Mouse (Mus musculus) limb, embryonic 13.5 days (tissue): ENCODE measurements around the gene Cltc. TPM values are rescaled to one million over a fixed set of nuclear protein-coding genes. Genes with fewer than 3 reads are reported as not detected.
"Not testable (repeated sequence)": the region's sequence is repeated elsewhere in the genome, so short reads cannot be mapped to it uniquely, and the experiment has no call there.

ENCODE experiments used
- ATAC-seq: fragments of 200-750 bp; cut with Nextera tagmentation; 2 replicates; pipeline ENCODE4 v1.8.0; 2017; ENCODE audit warnings: low read depth, moderate number of reproducible peaks, moderate TSS enrichment; ENCODE audit not compliant: low FRiP score
- H3K27ac ChIP-seq: fragments of 300-500 bp; sonication (generic); 2 replicates; pipeline ENCODE4 v1.5.1; 2015; ENCODE audit warnings: inconsistent platforms, mild to moderate bottlenecking, moderate library complexity
- H3K27me3 ChIP-seq: fragments of 300-500 bp; sonication (generic); 2 replicates; pipeline ENCODE4 v1.6.1; 2015; ENCODE audit warnings: mild to moderate bottlenecking, inconsistent platforms
- H3K36me3 ChIP-seq: fragments of 300-500 bp; sonication (generic); 2 replicates; pipeline ENCODE4 v1.6.1; 2015; ENCODE audit warnings: inconsistent platforms, mild to moderate bottlenecking, moderate library complexity
- H3K4me1 ChIP-seq: fragments of 300-500 bp; sonication (generic); 2 replicates; pipeline ENCODE4 v1.6.1; 2015; ENCODE audit warnings: inconsistent platforms
- H3K4me2 ChIP-seq: fragments of 300-500 bp; sonication (generic); replicated peaks from 2 replicates; pipeline ENCODE4 v1.6.1; 2015; ENCODE audit warnings: inconsistent platforms, mild to moderate bottlenecking, moderate library complexity
- H3K4me3 ChIP-seq: fragments of 300-500 bp; sonication (generic); 2 replicates; pipeline ENCODE4 v1.5.1; 2015; ENCODE audit warnings: moderate library complexity, mild to moderate bottlenecking, inconsistent platforms
- H3K9ac ChIP-seq: fragments of 300-500 bp; sonication (generic); 2 replicates; pipeline ENCODE4 v1.6.1; 2015; ENCODE audit warnings: mild to moderate bottlenecking, inconsistent platforms
- H3K9me3 ChIP-seq: fragments of 300-500 bp; sonication (generic); 2 replicates; pipeline ENCODE4 v1.6.1; 2016; ENCODE audit warnings: inconsistent platforms
- WGBS: fragments of 180-500 bp; shearing (Covaris S2); methylation state at CpG from one replicate; pipeline ENCODE4 v1.1.7; 2015; 5-methylcytosine and 5-hydroxymethylcytosine counted together
- polyA plus RNA-seq: library from polyadenylated mRNA; unstranded; fragments of >200 nt; fragmentation: Nextera tagmentation; extraction: Ambion mirVana; gene quantifications from 2 replicates; pipeline ENCODE4 v1.2.1, GENCODE M21; 2015

The Cltc gene
- polyA plus RNA-seq, 1 experiment from 2014 or later, result 132 TPM

DNA sequence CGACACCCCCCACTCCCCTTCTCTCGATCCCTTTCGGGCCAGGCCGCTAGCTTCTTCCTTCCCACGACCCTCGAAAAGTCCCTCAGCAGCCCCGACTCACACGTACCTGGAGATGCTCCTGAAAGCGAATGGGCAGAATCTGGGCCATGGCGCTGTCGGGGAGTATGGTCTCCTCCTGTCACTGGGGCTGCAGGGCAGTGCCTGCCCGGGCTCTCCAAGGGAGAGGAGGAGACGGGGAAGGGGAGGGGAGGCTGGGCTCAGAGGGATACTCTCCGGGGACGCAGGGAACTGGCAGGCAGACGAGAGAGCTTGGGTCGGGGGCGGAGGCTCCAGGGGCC lies 254 bp downstream of the Cltc start:
- Histone ChIP-seq H3K4me2 (peak overlapping the region; percentile 96), H3K4me3 (peak overlapping the region; percentile 96), H3K36me3 (peaks cover 5% of the 10 kb centered on the region), H3K9me3 (no peaks in the 10 kb centered on the region), H3K27me3 (no peaks in the 10 kb centered on the region), H3K27ac (peak overlapping the region; percentile 96), H3K4me1 (peaks cover 18% of the 10 kb centered on the region), H3K9ac (peak overlapping the region; percentile 95)
- under 1% methylated on average over 18 of the region's 18 CpGs for WGBS
- no peak for ATAC-seq

- no peaks in the 10 kb centered on the region for H3K27me3 ChIP-seq
- H3K9ac ChIP-seq, result peak overlapping the region; percentile 95
- H3K36me3 ChIP-seq, result peaks cover 5% of the 10 kb centered on the region
- peaks cover 18% of the 10 kb centered on the region for H3K4me1 ChIP-seq
- ATAC-seq, result no peak
- peak overlapping the region; percentile 96 for H3K4me3 ChIP-seq
- 2% methylated on average over 31 of the region's 31 CpGs for WGBS
- peak overlapping the region; percentile 96 for H3K4me2 ChIP-seq
- H3K27ac ChIP-seq, result peak overlapping the region; percentile 96
- H3K9me3 ChIP-seq, result no peaks in the 10 kb centered on the region
These were observed 916 bp downstream of the Cltc start for GRCm38 (mm10) chr11:86756156-86757141.

- no peaks in the 10 kb centered on the region for H3K27me3 ChIP-seq
These were observed 5.0 kb downstream of the Cltc start for GRCm38 (mm10) chr11:86752404-86752803.

DNA sequence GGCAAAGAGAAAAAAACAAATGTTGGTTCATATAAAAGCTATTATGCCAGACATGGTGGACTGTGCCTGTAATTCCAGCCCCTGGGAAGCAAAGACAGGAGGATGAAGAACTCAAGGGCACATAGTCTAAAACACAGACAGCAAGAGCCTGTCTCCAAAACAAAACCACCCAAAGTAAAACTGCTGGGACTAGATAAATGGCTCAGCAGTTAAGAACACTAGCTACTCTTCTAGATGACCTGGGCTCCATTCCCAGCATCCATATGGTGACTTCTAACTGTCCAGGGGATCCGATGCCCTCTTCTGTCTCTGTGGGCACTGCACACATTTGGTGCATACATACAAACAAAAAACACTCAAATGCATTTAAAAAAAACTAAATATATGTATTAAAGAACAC lies 6.4 kb downstream of the Cltc start:
- peaks cover 5% of the 10 kb centered on the region for H3K36me3 ChIP-seq

More at GRCm38 (mm10) chr11:86752404-86752803, 5.0 kb downstream of the Cltc start:
- H3K9ac ChIP-seq, result no peak overlapping the region
- H3K27ac ChIP-seq, result no peak overlapping the region
- H3K4me2 ChIP-seq, result no peak overlapping the region
- no peak overlapping the region for H3K4me3 ChIP-seq
- peaks cover 16% of the 10 kb centered on the region for H3K4me1 ChIP-seq
- no peak for ATAC-seq
- H3K9me3 ChIP-seq, result no peaks in the 10 kb centered on the region
- peaks cover 5% of the 10 kb centered on the region for H3K36me3 ChIP-seq

DNA sequence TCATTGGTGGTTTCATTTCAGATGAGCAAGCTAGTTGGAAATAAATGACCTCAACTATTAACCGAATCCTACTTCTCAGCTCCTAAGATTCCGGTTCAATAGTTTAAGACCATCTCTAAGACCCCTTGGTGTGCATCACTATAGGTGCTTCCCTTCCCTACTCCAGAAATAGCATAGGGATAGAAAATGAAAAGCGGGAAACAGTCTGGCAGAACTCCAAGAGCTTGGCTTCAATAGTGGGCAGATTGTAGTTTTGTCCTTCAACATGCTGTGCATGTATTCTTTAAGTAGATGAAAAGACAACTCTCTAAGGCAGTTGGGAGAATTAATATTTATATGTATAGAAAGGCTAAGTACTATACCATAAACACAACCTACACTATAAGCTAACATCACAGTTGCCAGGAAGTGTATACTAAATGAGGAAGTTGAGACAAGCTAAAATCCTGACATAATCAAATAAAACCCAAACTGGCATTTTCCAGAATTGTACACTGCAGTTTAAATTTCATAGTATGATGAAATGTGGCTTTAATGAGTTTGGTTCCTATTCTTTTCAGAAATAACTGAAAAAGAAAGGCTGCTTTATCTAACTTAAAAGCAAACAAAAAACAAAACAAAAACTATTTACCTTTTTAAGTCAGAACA lies 7.5 kb downstream of the Cltc start:
- Histone ChIP-seq H3K36me3 (peaks cover 5% of the 10 kb centered on the region), H3K4me2 (no peak overlapping the region), H3K9ac (no peak overlapping the region), H3K4me1 (peaks cover 12% of the 10 kb centered on the region), H3K9me3 (no peaks in the 10 kb centered on the region), H3K27me3 (no peaks in the 10 kb centered on the region), H3K4me3 (no peak overlapping the region), H3K27ac (no peak overlapping the region)
- ATAC-seq, result no peak
- WGBS, result 86% methylated on average over 3 of the region's 3 CpGs

More for the DNA sequence above, 6.4 kb downstream of the Cltc start:
- Histone ChIP-seq H3K4me1 (peaks cover 14% of the 10 kb centered on the region), H3K27ac (no peak overlapping the region), H3K27me3 (no peaks in the 10 kb centered on the region), H3K9me3 (no peaks in the 10 kb centered on the region), H3K9ac (no peak overlapping the region), H3K4me2 (no peak overlapping the region), H3K4me3 (no peak overlapping the region)
- WGBS, result 97% methylated on average over 1 of the region's 1 CpGs
- no peak for ATAC-seq

DNA sequence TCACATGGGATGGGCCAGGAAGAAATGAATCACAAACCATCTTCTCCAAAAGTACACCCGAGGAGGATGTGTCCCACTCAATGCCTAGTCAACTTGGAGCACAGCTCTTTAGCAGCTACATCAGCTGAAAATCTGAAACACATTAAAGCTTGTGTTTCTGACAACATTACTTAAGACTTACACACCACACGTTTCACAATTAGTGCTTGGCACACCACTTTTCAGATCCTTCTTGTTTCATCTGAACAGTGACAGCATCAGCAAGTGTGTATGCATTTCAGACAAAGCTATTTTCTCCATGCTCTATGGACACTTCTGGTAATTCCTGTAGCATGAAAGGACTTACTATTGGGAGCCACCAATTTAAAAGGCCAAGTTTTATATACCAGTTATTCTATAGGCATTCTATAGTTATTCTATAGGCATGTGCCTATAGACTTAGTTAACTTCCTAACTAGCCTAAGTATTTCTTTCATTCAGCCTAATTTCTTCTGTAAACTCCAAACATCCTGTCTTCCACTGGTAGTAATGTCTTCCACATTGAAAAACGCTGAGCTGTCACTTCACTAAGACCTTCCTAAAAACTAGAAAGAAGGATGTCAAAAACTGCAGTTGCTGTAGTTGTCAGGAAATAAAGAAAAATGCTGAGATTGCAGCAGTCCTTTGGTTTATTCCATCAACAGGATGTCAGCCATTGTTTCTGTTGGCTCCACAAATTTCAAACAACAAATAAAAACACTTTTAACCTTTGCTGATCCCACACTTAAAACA lies 11.5 kb downstream of the Cltc start:
- 79% methylated on average over 3 of the region's 3 CpGs for WGBS
- Histone ChIP-seq H3K4me3 (no peak overlapping the region), H3K9me3 (no peaks in the 10 kb centered on the region), H3K27me3 (no peaks in the 10 kb centered on the region), H3K9ac (no peak overlapping the region), H3K36me3 (no peaks in the 10 kb centered on the region), H3K4me2 (no peak overlapping the region), H3K27ac (no peak overlapping the region), H3K4me1 (peaks cover 13% of the 10 kb centered on the region)
- no peak for ATAC-seq

- Histone ChIP-seq H3K9ac (no peak overlapping the region), H3K27ac (no peak overlapping the region), H3K36me3 (no peaks in the 10 kb centered on the region; the same call in 1 of the 2 replicates), H3K9me3 (no peaks in the 10 kb centered on the region), H3K4me1 (peaks cover 10% of the 10 kb centered on the region), H3K27me3 (no peaks in the 10 kb centered on the region), H3K4me3 (no peak overlapping the region), H3K4me2 (no peak overlapping the region)
- no peak for ATAC-seq
- WGBS, result 80% methylated on average over 2 of the region's 2 CpGs
These were observed 14.8 kb downstream of the Cltc start for GRCm38 (mm10) chr11:86742605-86743004.

GRCm38 (mm10) chr11:86741505-86741904 lies 15.9 kb downstream of the Cltc start:
- ATAC-seq, result no peak
- WGBS, result 95% methylated on average over 5 of the region's 5 CpGs
- no peaks in the 10 kb centered on the region for H3K9me3 ChIP-seq
- no peaks in the 10 kb centered on the region for H3K27me3 ChIP-seq
- H3K4me2 ChIP-seq, result no peak overlapping the region
- H3K27ac ChIP-seq, result no peak overlapping the region
- H3K36me3 ChIP-seq, result no peaks in the 10 kb centered on the region; the same call in 1 of the 2 replicates
- no peak overlapping the region for H3K4me3 ChIP-seq
- no peak overlapping the region for H3K9ac ChIP-seq
- H3K4me1 ChIP-seq, result peaks cover 10% of the 10 kb centered on the region

DNA sequence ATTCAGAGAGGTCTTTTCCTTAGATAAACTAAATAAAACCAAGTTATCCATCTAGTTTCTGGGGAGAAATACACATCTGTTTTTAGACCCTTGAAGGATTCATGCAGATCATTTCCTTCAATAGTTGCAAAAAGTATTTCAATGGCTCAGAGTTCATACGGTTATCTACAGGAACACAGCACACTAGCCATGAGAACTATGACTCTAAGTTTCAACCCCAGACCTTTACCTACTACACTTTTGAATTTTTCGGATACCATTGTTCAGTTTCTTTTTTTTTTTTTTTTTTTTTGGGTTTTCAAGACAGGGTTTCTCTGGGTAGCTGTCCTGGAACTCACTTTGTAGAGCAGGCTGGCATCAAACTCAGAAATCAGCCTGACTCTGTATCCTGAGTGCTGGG lies 17.9 kb downstream of the Cltc start:
- H3K4me3 ChIP-seq, result no peak overlapping the region
- H3K4me2 ChIP-seq, result no peak overlapping the region
- peaks cover 9% of the 10 kb centered on the region for H3K36me3 ChIP-seq
- no peak overlapping the region for H3K27ac ChIP-seq
- no peak for ATAC-seq
- no peaks in the 10 kb centered on the region for H3K27me3 ChIP-seq
- WGBS, result 86% methylated on average over 2 of the region's 2 CpGs
- H3K9me3 ChIP-seq, result no peaks in the 10 kb centered on the region
- no peak overlapping the region for H3K9ac ChIP-seq
- no peaks in the 10 kb centered on the region; the same call in 1 of the 2 replicates for H3K4me1 ChIP-seq

DNA sequence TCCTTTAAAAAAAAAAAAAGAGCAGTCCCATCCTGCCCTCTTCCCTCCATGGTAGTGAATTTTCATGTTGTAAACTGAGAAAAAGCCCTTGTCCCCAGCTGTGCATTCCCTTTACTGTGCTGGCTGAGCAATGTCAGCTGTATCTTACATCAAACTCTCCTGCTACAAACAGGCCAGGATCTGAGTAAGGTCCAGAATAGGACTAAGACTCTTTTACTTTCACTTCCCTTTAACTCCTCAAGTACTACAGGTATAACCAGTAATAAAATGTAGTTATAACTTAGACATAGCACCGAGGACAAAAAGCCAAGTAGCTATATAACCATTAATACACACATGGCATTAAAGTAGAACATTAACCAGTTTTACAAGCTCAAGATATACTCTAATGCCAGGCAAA lies 18.4 kb downstream of the Cltc start:
- no peaks in the 10 kb centered on the region for H3K9me3 ChIP-seq

GRCm38 (mm10) chr11:86738308-86738707 lies 19.1 kb downstream of the Cltc start:
- H3K4me1 ChIP-seq, ATAC-seq, H3K9me3 ChIP-seq, H3K9ac ChIP-seq, H3K4me3 ChIP-seq, H3K4me2 ChIP-seq, H3K27me3 ChIP-seq, H3K27ac ChIP-seq: not testable (repeated sequence)
- peaks cover 16% of the 10 kb centered on the region for H3K36me3 ChIP-seq
- 86% methylated on average over 1 of the region's 1 CpGs for WGBS

More for the DNA sequence above, 18.4 kb downstream of the Cltc start:
- no peak overlapping the region for H3K4me3 ChIP-seq
- H3K27me3 ChIP-seq, result no peaks in the 10 kb centered on the region
- H3K36me3 ChIP-seq, result peaks cover 13% of the 10 kb centered on the region
- no peak for ATAC-seq
- no peaks in the 10 kb centered on the region; the same call in 1 of the 2 replicates for H3K4me1 ChIP-seq
- no peak overlapping the region for H3K4me2 ChIP-seq
- no peak overlapping the region for H3K9ac ChIP-seq
- H3K27ac ChIP-seq, result no peak overlapping the region
- 76% methylated on average over 1 of the region's 1 CpGs for whole genome bisulfite sequencing
